Mouse (Mus musculus) retina, embryonic 14.5 days (tissue): Measurements from ENCODE around the gene Pip5k1c.
A peak's percentile ranks its signal among the peaks of the same experiment; 100 is the strongest.

Experiments
- DNase-seq: peaks from one replicate; pipeline ENCODE4 v3.0.0-alpha.2; 2015; ENCODE audit warnings: low spot score

The Pip5k1c gene

GRCm38 (mm10) chr10:81346453-81347067, 53.8 kb downstream of the Pip5k1c start:
- peak; percentile 73 for DNase-seq

DNA sequence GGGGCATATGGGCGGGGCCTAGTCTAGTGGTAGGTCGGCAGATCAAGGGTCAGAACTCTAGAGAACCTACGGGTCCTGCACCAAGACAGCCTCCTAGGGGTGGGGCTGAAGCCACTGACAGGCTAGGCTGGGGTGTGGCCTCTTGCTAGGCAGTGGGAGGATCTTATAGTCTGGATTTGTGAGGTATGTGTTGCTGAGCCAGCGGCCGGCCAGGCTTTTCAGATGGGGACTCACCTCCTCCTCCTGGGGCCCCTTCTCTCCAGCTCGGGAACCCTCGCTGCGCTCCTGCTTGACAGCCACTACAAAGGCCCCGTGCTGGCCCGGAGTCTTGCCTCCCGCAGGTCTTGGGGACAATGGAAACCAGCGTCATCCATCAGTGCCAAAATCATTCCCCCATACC, 56.4 kb downstream of the Pip5k1c start:
- DNase-seq = no peak

DNA sequence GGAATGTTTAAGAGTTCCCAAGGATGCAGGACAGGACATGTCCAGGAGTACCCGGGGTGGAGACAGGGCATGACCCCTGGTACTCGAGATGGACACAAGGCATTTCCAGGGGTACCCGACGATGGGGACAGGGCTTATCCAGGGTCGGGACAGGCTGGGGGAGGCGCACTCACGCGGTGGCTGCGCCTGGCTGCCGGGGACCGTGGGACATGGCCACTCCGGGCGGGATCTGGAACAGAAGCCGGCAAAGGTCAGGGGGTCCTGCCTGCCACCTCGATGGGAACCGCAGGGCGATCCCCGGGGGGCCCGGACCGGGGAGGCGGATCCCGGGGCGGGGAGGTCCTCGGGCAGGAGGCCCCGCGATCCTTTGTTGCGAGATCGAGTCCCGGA, 57.2 kb downstream of the Pip5k1c start:
- no peak for DNase-seq

GRCm38 (mm10) chr10:81350351-81351063, 57.7 kb downstream of the Pip5k1c start, which contains the start of gene Hmg20b:
TSS of gene Hmg20b (minus strand) at chr10:81350480.
- DNase-seq = peak; percentile 99

DNA sequence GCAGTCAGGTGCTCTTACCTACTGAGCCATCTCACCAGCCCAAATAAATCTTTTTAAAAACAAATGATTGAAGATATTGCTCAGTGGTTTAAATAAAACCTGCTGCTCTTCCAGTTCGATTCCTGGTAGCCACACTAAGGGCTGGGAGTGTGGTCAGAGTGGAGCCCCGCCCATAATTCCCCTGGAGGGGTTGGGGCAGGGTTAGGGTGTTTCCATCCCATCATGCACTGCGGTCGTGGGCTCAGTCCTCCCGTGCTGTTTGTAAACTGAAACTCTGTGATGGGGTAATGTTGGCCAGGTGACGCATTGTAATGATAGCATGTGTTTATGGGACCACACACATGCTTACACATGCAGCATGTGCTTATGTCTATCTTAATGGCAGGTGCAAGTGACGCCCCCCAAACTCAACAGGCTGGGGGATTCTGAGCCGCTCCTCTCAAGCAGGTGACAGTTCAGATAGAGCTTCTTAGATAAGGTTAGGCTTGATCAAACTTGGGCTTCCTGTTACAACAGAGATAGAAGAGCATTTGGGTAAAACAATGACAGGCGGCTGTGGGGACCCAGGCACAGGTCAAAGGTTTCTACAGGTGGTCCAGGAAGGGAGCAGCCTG, 59.0 kb downstream of the Pip5k1c start:
- DNase-seq = no peak

GRCm38 (mm10) chr10:81354738-81355477, 62.1 kb downstream of the Pip5k1c start:
- no peak for DNase-seq

GRCm38 (mm10) chr10:81355533-81355932, 62.8 kb downstream of the Pip5k1c start:
- no peak for DNase-seq

DNA sequence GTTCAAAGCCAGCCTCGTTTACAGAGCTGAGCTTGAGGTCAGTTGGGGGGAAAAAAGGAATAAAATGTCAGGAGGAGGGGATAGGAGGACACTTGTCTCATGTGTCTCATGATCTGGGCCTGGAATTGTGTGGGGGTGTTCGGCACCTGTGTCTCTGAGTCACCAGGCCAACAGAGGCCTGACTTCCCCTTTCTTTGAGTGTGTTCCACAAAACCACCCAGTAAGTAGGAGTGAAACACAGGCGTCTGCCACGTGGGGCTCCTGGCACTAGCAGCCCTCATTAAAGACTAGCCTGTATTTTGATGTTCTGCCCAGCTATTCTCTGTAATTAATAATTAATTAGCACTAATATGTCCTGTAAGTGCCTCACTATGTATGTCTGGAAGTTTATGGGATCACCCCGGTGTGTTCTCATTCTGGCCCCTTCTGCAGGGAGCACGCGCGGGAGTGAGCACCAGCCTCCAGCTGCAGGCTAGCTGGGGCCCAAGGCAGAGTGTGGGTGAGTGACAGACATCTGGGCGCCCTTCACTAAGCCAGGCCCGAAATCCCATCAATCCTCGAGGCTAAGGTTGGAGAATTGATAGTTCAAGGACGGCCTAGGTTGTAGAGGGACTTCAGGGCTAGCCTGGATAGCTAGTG, 63.7 kb downstream of the Pip5k1c start:
- no peak for DNase-seq

DNA sequence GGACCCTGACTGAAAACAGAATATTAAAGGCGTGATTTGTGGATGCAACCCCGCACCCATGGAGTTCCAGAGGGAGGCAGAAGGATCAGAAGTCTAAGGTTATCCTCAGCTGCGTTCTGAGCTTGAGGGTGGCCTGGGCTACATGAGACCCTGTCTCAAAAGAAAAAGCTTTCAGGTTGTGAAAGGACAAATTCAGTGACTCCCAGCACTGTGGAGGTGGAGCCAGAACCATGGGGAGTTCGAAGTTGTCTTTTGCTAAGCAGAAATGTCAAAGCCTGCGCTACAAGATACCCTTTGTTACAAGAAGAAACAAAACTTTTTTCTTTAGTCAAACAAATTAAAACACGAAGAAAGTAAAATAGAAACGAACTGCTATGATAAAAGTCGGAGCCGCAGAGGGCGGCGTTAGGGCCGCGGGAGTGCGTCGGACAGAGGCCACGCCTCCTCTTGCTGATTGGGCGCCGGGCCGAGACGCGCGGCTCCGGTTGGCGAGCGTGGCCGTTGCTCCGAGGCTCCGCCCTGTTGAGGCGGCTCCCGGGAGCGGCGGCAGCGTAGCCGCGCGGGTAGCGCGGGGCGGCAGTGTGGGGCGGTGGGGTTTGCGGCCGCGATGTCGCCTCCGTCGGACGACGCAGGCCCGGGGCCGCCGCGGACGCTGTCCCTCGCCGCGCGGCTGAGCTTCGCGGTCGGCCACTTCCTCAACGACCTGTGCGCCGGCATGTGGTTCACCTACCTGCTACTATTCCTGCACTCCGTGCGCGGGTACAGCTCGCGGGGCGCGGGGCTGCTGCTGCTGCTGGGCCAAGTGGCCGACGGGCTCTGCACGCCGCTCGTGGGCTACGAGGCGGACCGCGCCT, 64.5 kb downstream of the Pip5k1c start, which contains the start of gene Mfsd12:
Mfsd12 (plus strand) TSS at position 501 of the 854 bp plus-strand sequence.
- peak; percentile 92 for DNase-seq

DNA sequence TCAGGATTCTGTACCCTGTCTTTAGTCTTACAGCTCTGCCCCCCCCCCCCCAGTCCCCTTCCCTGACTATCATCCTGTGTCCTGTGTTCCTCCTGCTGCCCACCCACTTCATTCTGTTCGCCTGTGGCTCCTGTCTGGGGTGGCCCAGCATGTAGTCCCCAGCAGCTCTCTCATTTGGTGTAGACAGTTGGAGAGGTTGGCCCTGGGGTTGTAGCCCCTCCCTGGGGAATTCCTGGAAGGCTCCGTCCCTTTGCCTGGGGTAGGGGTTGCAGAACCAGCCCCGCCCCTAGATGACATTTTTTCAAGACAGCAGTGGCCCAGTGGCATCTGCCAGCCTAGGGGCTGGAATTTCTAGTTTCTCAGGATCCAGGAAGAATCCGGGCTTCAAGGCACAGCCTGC, 65.4 kb downstream of the Pip5k1c start:
- no peak for DNase-seq

GRCm38 (mm10) chr10:81358841-81359240, 66.1 kb downstream of the Pip5k1c start:
- no peak for DNase-seq

DNA sequence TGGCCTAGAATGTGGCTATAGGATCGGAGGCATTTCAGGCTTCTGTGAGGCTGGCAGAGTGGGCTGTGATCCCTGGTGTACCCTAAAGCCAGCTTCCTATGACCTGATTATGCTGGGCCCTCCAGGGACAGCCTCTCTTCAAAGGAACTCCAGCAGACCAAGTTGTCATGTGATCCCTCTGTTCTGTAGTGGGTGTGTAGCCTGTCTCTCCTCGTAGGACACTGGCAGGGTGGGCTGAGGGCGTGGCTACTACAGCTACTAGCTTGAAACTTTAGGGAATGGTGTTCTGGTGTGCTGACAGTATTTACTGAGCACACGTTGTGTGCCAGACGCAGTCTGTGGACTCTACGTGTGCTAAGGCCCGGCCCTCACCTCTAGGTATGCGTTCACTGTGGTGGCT, 68.0 kb downstream of the Pip5k1c start:
- no peak for DNase-seq

DNA sequence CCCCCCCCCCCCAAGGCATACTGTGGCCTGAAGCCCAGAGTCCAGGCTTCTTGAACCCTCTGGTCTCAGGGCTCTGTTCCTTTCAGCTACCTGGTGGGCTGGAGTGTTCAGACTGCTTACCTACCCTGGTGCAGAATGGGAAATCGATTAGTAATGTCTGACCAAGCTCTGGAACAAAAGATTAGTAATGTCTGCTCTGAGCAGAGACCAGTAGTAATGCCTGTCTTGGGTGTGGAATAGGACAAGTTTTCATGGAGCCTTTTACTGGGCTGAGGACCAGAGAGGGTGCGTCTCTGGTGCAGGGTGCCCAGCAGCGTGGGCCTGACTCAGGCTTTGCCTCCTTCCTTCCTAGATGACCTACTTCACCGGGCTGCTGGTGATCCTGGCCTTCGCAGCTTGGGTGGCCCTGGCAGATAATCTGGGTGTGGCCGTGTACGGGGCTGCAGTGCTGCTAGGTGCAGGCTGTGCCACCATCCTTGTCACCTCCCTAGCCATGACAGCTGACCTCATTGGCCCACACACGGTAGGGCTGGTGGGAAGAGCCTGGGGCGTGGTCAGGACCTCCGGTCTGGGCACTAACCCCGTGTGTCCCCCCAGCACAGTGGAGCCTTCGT, 69.7 kb downstream of the Pip5k1c start:
- no peak for DNase-seq

DNA sequence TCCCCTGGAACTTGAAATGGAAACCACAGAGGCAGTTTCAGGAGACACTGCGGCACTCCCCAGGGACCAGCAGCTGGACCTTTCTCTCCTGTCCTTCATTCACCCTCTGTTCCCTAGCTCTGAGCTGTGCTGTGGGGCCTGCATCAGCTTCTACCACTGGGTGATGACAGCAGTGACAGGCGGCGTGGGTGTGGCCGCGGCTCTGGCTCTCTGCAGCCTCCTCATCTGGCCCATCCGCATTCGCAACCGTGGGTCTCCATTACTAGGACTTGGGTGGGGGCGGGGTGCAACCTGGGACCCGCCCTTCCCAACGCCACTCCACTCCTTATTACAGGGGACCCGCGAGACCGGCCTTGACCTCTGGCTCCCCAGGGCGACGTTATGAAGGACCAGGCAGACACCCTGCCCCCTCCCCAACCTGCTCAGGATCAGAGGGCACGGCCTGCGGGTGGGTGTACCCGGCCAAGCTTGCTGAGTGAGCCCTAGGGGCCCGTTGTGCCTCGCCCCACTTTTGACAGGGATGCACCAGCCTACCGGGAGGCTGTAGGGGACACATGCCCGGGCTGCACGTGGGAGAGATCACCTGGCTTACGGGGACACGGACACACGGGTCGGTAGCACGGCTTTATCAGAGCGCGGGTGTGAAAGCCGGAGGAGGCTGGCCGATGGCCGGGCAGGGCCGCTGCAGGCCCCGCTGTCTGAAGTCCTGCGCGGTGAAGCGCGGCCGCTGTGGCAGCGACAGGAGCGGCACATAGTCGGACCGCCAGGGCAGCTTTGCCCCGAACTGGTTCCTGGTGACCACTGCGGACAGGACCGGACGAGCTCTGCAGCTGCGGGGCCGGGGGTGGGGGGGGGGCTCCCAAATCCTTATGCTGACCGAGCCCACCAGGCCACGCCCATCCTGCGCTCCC, 70.9 kb downstream of the Pip5k1c start:
- DNase-seq = no peak

DNA sequence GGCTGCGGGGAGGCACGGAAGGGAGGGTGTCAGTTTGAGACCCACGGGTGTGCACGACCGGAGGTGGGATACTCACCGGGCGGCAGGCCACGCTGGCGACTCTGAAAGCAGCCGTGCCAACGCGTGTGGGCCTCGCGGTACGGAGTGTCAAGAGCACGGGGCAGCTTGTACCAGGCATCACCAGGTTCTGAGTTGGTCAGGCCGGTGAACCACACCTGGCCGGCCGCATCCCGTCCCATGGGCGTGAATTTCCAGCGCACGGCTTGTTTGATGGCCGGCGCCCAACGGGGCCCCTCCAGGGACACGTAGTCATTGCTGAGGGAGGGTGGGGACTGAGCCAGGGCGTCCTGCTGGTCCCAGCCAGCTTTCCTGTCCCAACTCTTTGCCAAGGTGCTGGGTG, 71.9 kb downstream of the Pip5k1c start:
- DNase-seq = no peak

DNA sequence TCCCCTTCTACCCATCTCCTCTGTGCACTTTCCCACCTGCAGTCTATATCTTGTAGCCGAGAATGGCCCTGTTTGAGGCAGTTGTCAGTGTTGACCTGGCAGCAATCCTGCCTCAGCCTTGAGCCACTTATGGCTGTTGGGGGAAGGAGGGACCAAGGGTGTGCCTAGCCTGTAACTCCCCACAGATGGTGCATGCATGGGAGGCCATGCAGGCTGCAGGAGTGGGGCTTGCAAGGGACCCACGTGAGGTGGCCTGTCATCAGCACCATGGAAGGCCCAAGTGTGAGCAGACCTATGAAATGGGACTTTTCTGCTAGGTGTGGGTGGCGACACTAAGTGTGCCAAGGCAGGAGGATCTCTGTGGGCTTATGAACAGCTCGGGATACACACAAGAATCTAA, 72.3 kb downstream of the Pip5k1c start:
- DNase-seq = no peak

DNA sequence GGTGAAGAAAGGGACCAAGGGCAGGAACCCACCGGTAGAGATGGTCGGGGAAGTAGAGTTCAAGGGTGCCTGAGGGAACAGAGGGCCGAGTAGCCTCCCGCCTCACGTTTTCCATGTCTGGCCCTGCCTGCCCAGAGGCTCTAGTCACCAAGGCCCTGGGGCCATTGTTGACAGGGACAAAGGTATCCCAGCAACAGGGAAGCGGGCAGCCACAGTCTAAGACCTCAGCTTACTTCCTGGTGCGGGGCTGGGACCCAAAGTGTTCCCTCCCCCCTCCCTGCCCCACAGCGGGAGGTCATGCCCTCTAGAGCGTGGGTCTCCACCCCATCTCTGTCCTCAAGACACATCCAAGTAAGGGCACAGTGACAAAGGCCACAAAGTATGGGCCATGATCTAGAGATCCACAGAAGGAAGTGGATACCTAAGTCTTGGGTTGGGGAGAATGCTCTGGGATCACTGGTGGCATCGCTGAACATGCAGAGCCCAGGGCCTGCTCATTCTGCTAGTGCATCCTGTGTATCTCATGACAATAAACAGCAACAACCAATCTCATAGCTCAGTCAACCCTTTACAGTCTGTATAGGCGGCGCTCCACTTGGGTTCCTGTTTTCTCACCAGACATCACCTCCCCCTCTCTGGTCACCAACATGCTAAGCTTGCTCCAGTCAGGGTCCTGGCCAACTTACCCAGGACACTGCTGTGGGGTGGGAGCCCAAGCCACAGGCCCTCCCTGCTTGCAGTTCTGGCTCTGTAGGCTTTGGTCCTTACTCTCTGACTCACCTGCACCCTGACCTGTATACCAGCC, 73.1 kb downstream of the Pip5k1c start, which contains the start of gene 4930404N11Rik:
4930404N11Rik (minus strand) TSS at position 145 of the 805 bp plus-strand sequence.
- peak; percentile 66 for DNase-seq

GRCm38 (mm10) chr10:81366477-81367206, 73.9 kb downstream of the Pip5k1c start:
- no peak for DNase-seq
